Mouse (Mus musculus): ENCODE measurements around the gene Kcnd3. TPM values are rescaled to one million over a fixed set of nuclear protein-coding genes. Genes with fewer than 3 reads are reported as not detected.

Gene Kcnd3
- polyA plus RNA-seq, 1 experiment from 2014 or later = 0.57 TPM

DNA sequence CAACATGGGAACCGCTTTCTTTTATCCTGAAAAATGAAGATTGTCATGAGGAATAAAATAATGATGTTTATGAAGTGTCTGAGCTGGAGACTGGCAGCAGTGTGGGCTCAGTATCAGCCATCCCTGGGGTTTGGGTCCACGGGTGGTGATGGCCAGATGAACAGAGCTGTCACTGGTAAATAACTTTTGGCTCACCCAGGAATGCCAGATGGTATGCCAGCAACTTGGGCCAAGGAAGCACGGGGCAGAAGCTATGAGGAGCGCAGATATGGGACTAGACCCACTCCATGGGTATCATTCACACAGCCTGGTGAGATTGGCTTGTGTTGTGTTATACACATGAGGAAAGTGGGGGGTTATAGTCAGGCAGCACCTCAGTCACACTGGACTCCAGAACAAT, 26.7 kb downstream of the Kcnd3 start:
- H3K27me3 ChIP-seq (replicated peaks; ENCODE audit: low read depth, poor library complexity, severe bottlenecking) = peaks cover 4% of the 10 kb centered on the region; the same call in 1 of the 2 replicates
- no peaks in the 10 kb centered on the region for H3K36me3 ChIP-seq (replicated peaks)
- no peak overlapping the region for H3K4me3 ChIP-seq
- no peak overlapping the region for H3K27ac ChIP-seq (replicated peaks)
- no peak for DNase-seq (ENCODE audit: low spot score)
- peaks cover 15% of the 10 kb centered on the region for H3K4me1 ChIP-seq
- H3K9me3 ChIP-seq = no peaks in the 10 kb centered on the region
- WGBS = 91% methylated on average over 4 of the region's 4 CpGs

GRCm38 (mm10) chr3:105481419-105481818, 29.3 kb downstream of the Kcnd3 start:
- WGBS = 73% methylated on average over 8 of the region's 8 CpGs
- no peak for DNase-seq (ENCODE audit: low spot score)
- Histone ChIP-seq H3K27me3 (replicated peaks; ENCODE audit: low read depth, poor library complexity, severe bottlenecking) (peaks cover 4% of the 10 kb centered on the region), H3K4me1 (peaks cover 18% of the 10 kb centered on the region), H3K27ac (replicated peaks) (no peak overlapping the region), H3K36me3 (replicated peaks) (no peaks in the 10 kb centered on the region), H3K9me3 (no peaks in the 10 kb centered on the region), H3K4me3 (no peak overlapping the region)

GRCm38 (mm10) chr3:105483651-105484052, 31.5 kb downstream of the Kcnd3 start:
- WGBS = 70% methylated on average over 13 of the region's 13 CpGs
- DNase-seq (ENCODE audit: low spot score) = no peak
- H3K4me1 ChIP-seq = peaks cover 18% of the 10 kb centered on the region
- no peaks in the 10 kb centered on the region for H3K9me3 ChIP-seq
- no peak overlapping the region for H3K4me3 ChIP-seq
- H3K36me3 ChIP-seq (replicated peaks) = no peaks in the 10 kb centered on the region
- H3K27ac ChIP-seq (replicated peaks) = no peak overlapping the region
- peaks cover 4% of the 10 kb centered on the region for H3K27me3 ChIP-seq (replicated peaks; ENCODE audit: low read depth, poor library complexity, severe bottlenecking)

- WGBS = 48% methylated on average over 8 of the region's 8 CpGs
- no peak overlapping the region for H3K4me3 ChIP-seq
- H3K4me1 ChIP-seq = peaks cover 14% of the 10 kb centered on the region
- peaks cover under 1% of the 10 kb centered on the region for H3K27me3 ChIP-seq (replicated peaks; ENCODE audit: low read depth, poor library complexity, severe bottlenecking)
- DNase-seq (ENCODE audit: low spot score) = peak; percentile 63
- no peaks in the 10 kb centered on the region for H3K36me3 ChIP-seq (replicated peaks)
- no peak overlapping the region for H3K27ac ChIP-seq (replicated peaks)
- no peaks in the 10 kb centered on the region for H3K9me3 ChIP-seq
Observed at GRCm38 (mm10) chr3:105487171-105487570, 35.0 kb downstream of the Kcnd3 start.

GRCm38 (mm10) chr3:105489607-105490006, 37.5 kb downstream of the Kcnd3 start:
- Histone ChIP-seq H3K27me3 (replicated peaks; ENCODE audit: low read depth, poor library complexity, severe bottlenecking) (peaks cover 16% of the 10 kb centered on the region), H3K9me3 (no peaks in the 10 kb centered on the region), H3K27ac (replicated peaks) (no peak overlapping the region), H3K4me1 (peaks cover 23% of the 10 kb centered on the region), H3K4me3 (no peak overlapping the region), H3K36me3 (replicated peaks) (no peaks in the 10 kb centered on the region)
- 25% methylated on average over 4 of the region's 4 CpGs for WGBS
- DNase-seq (ENCODE audit: low spot score) = no peak

GRCm38 (mm10) chr3:105494886-105495285, 42.8 kb downstream of the Kcnd3 start:
- Histone ChIP-seq H3K4me3 (no peak overlapping the region), H3K27ac (replicated peaks) (no peak overlapping the region; the same call in 1 of the 2 replicates), H3K36me3 (replicated peaks) (no peaks in the 10 kb centered on the region), H3K9me3 (no peaks in the 10 kb centered on the region), H3K27me3 (replicated peaks; ENCODE audit: low read depth, poor library complexity, severe bottlenecking) (peaks cover 16% of the 10 kb centered on the region), H3K4me1 (peaks cover 38% of the 10 kb centered on the region)
- WGBS = 36% methylated on average over 9 of the region's 9 CpGs
- peak; percentile 66 for DNase-seq (ENCODE audit: low spot score)

- DNase-seq (ENCODE audit: low spot score) = no peak
- 73% methylated on average over 7 of the region's 7 CpGs for WGBS
- Histone ChIP-seq H3K27ac (replicated peaks) (0 out of 2 replicates have a peak overlapping the region, but pooled peaks have one; percentile 5), H3K4me1 (peaks cover 38% of the 10 kb centered on the region), H3K9me3 (no peaks in the 10 kb centered on the region), H3K4me3 (no peak overlapping the region), H3K27me3 (replicated peaks; ENCODE audit: low read depth, poor library complexity, severe bottlenecking) (peaks cover 16% of the 10 kb centered on the region), H3K36me3 (replicated peaks) (no peaks in the 10 kb centered on the region)
Observed at GRCm38 (mm10) chr3:105496216-105496615, 44.1 kb downstream of the Kcnd3 start.

- peaks cover 38% of the 10 kb centered on the region for H3K4me1 ChIP-seq
- no peak for DNase-seq (ENCODE audit: low spot score)
- H3K27me3 ChIP-seq (replicated peaks; ENCODE audit: low read depth, poor library complexity, severe bottlenecking) = peaks cover 16% of the 10 kb centered on the region
- H3K4me3 ChIP-seq = no peak overlapping the region
- H3K36me3 ChIP-seq (replicated peaks) = no peaks in the 10 kb centered on the region
- no peaks in the 10 kb centered on the region for H3K9me3 ChIP-seq
- WGBS = 89% methylated on average over 5 of the region's 5 CpGs
- H3K27ac ChIP-seq (replicated peaks) = no peak overlapping the region
Observed at GRCm38 (mm10) chr3:105496935-105497334, 44.8 kb downstream of the Kcnd3 start.

- Histone ChIP-seq H3K4me3 (no peak overlapping the region), H3K36me3 (replicated peaks) (no peaks in the 10 kb centered on the region), H3K27me3 (replicated peaks; ENCODE audit: low read depth, poor library complexity, severe bottlenecking) (no peaks in the 10 kb centered on the region), H3K4me1 (peaks cover 16% of the 10 kb centered on the region), H3K9me3 (no peaks in the 10 kb centered on the region), H3K27ac (replicated peaks) (no peak overlapping the region)
- 88% methylated on average over 1 of the region's 1 CpGs for WGBS
- no peak for DNase-seq (ENCODE audit: low spot score)
Observed at GRCm38 (mm10) chr3:105501071-105501470, 48.9 kb downstream of the Kcnd3 start.

GRCm38 (mm10) chr3:105504272-105504671, 52.1 kb downstream of the Kcnd3 start:
- H3K4me1 ChIP-seq = peaks cover 8% of the 10 kb centered on the region; the same call in 1 of the 2 replicates
- DNase-seq (ENCODE audit: low spot score) = no peak
- WGBS = 90% methylated on average over 3 of the region's 3 CpGs
- no peak overlapping the region for H3K4me3 ChIP-seq
- H3K27ac ChIP-seq (replicated peaks) = no peak overlapping the region
- no peaks in the 10 kb centered on the region for H3K27me3 ChIP-seq (replicated peaks; ENCODE audit: low read depth, poor library complexity, severe bottlenecking)
- no peaks in the 10 kb centered on the region for H3K9me3 ChIP-seq
- no peaks in the 10 kb centered on the region for H3K36me3 ChIP-seq (replicated peaks)

- Histone ChIP-seq H3K4me3 (no peak overlapping the region), H3K4me1 (peaks cover 11% of the 10 kb centered on the region; the same call in 1 of the 2 replicates), H3K27ac (replicated peaks) (no peak overlapping the region; the same call in 1 of the 2 replicates), H3K36me3 (replicated peaks) (no peaks in the 10 kb centered on the region), H3K9me3 (no peaks in the 10 kb centered on the region), H3K27me3 (replicated peaks; ENCODE audit: low read depth, poor library complexity, severe bottlenecking) (no peaks in the 10 kb centered on the region)
- DNase-seq (ENCODE audit: low spot score) = no peak
- WGBS = 69% methylated on average over 15 of the region's 15 CpGs
Observed at GRCm38 (mm10) chr3:105505161-105505872, 53.2 kb downstream of the Kcnd3 start.

GRCm38 (mm10) chr3:105505873-105506170, 53.7 kb downstream of the Kcnd3 start:
- DNase-seq (ENCODE audit: low spot score) = no peak

DNA sequence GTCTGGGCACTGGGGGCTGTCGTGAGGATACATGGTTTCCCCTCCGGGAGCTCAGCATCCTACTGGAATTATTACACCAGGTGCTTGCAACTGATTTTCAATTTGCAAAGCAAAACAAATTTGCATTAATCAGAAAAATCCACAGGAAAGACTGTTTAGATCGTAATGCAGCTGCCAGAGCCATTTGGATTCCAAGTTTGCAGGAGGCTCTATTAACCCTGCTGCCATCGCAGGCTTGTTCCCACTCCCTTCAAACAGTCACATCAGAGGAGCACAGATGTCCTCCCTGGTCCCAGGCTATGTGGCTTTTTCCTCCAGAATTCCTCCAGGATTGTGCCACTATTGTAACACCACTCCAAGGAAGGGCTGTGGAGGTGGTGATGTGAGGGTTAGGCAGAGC, 54.5 kb downstream of the Kcnd3 start:
- WGBS = 91% methylated on average over 4 of the region's 4 CpGs
- no peaks in the 10 kb centered on the region for H3K9me3 ChIP-seq
- no peak for DNase-seq (ENCODE audit: low spot score)
- H3K4me1 ChIP-seq = peaks cover 13% of the 10 kb centered on the region; the same call in 1 of the 2 replicates
- H3K27me3 ChIP-seq (replicated peaks; ENCODE audit: low read depth, poor library complexity, severe bottlenecking) = no peaks in the 10 kb centered on the region
- no peak overlapping the region for H3K27ac ChIP-seq (replicated peaks)
- no peaks in the 10 kb centered on the region for H3K36me3 ChIP-seq (replicated peaks)
- H3K4me3 ChIP-seq = no peak overlapping the region

More at GRCm38 (mm10) chr3:105505873-105506170, 53.7 kb downstream of the Kcnd3 start:
- 0 out of 2 replicates have a peak overlapping the region, but pooled peaks have one; percentile 24 for H3K27ac ChIP-seq (replicated peaks)
- H3K27me3 ChIP-seq (replicated peaks; ENCODE audit: low read depth, poor library complexity, severe bottlenecking) = no peaks in the 10 kb centered on the region
- WGBS = 53% methylated on average over 7 of the region's 7 CpGs
- no peaks in the 10 kb centered on the region for H3K9me3 ChIP-seq
- H3K36me3 ChIP-seq (replicated peaks) = no peaks in the 10 kb centered on the region
- H3K4me1 ChIP-seq = peaks cover 13% of the 10 kb centered on the region; the same call in 1 of the 2 replicates
- no peak overlapping the region for H3K4me3 ChIP-seq
